Mouse (Mus musculus) heart, postnatal 10 days (tissue): ENCODE measurements around the gene Pkd1l3. TPM values are rescaled to one million over a fixed set of nuclear protein-coding genes. Genes with fewer than 3 reads are reported as not detected.

Experiments used
- DNase-seq, 2 experiments: peaks; one replicate each; pipeline ENCODE4 v3.0.0; 2021
- intact Hi-C: fragments of 180-260 bp; cut with DNase I; formaldehyde crosslinking; loops from one replicate; pipeline ENCODE4 v1.15.1; 2025
- total RNA-seq, 2 experiments: library from RNA; stranded (reverse); gene quantifications; 2 replicates each; pipeline ENCODE4 v1.2.3; 2021

Pkd1l3 gene
- total RNA-seq, 2 experiments from 2014 or later = 0.26 TPM; not detected in 1

- intact Hi-C loops = loop anchor here (5.0 kb wide), 2 partner anchors 84 to 86 kb away; partner anchors contain the start of genes Ap1g1 and Dhodh
- DNase-seq = peak; percentile 98 to 99
Measured at GRCm38 (mm10) chr8:109693146-109693900, 79.0 kb downstream of the Pkd1l3 start, which contains the start of gene Ist1. Gene Ist1, minus strand, starts transcription at chr8:109693260.

GRCm38 (mm10) chr8:109694154-109694553, 79.8 kb downstream of the Pkd1l3 start:
- intact Hi-C loops = loop anchor here (5.0 kb wide), 2 partner anchors 83 to 87 kb away; partner anchors contain the start of genes Ap1g1 and Dhodh

GRCm38 (mm10) chr8:109697754-109698153, 83.4 kb downstream of the Pkd1l3 start:
- DNase-seq = no peak
- intact Hi-C loops = no loop called here

More at GRCm38 (mm10) chr8:109694154-109694553, 79.8 kb downstream of the Pkd1l3 start:
- DNase-seq = no peak

GRCm38 (mm10) chr8:109698477-109698876, 84.2 kb downstream of the Pkd1l3 start:
- DNase-seq = no peak
- intact Hi-C loops = no loop called here

- DNase-seq = no peak
- intact Hi-C loops = loop anchor here (5.0 kb wide), 2 partner anchors 97 to 213 kb away; partner anchors contain the start of gene Dhodh
Measured at GRCm38 (mm10) chr8:109704565-109705319, 90.4 kb downstream of the Pkd1l3 start.

- DNase-seq = peak; percentile 92 to 94
- intact Hi-C loops = loop anchor here (5.0 kb wide), 2 partner anchors 98 to 212 kb away; partner anchors contain the start of gene Dhodh
Measured at GRCm38 (mm10) chr8:109705320-109706075, 91.2 kb downstream of the Pkd1l3 start, which contains the start of gene Zfp821. Gene Zfp821, plus strand, starts transcription at chr8:109705546.

DNA sequence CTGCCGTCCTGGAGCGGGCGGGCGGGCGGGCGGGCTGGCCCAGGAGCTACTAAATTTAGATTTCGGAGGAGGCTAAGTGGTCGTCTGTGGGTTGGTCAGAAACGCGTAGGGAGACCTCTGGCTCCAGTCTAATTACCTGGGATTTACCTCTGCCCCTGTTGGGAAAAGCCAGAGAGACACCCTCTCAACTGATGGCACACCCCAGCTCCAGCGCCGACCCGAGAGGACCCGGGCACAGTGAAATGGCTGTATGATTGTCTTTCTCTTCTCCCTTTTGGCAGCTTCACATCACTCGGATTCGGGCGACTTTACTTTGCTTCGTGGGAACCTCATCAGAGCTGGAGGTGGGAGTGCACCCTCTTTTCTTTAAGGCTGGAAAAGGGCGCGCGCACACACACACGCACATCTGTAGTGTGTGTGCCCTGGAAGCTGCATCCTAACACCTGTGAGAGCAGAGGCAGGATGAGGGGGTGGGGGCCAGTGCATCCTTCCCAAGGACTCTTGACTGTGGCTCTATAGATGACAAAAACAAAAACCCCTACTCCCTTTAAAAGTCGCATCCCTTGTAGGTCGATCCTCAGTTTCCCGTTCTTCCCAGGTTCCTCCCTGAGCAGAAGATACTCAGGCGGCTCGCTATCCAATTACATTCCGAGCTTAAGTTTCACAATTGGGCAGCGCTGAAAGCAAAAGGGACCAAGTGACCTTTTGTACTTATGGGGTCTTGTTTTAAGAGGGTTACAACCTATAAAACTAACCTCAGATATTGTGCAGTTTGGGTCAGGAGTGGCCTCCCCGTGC, 92.0 kb downstream of the Pkd1l3 start:
- intact Hi-C loops = loop anchor here (5.0 kb wide), 2 partner anchors 99 to 211 kb away; partner anchors contain the start of gene Dhodh
- DNase-seq = peak in 1 of 2 experiments; percentile 39

GRCm38 (mm10) chr8:109706874-109707237, 92.5 kb downstream of the Pkd1l3 start:
- peak; percentile 76 to 85 for DNase-seq
- intact Hi-C loops = loop anchor here (5.0 kb wide), 2 partner anchors 100 to 210 kb away; partner anchors contain the start of gene Dhodh

DNA sequence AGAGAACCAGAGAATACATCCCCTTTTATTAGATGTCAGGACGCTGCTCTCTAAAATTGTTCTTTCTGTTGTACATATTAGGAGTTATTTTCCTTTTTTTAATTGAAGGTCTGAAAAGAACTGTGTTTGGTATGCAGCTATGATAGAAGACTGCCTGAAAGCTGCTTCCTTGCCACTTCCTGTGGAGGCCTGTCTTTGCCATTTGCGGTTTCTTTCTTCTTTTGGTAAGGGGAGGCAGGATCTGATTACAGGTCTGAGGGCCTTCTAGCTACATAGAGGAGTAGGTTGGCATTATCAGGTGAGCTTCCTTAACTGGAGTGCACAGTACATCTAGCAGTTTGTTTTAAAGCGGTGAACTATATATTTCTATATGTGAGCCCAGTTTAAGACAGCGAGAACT, 93.6 kb downstream of the Pkd1l3 start:
- intact Hi-C loops = loop anchor here (5.0 kb wide), 2 partner anchors 101 to 209 kb away; partner anchors contain the start of gene Dhodh
- no peak for DNase-seq

DNA sequence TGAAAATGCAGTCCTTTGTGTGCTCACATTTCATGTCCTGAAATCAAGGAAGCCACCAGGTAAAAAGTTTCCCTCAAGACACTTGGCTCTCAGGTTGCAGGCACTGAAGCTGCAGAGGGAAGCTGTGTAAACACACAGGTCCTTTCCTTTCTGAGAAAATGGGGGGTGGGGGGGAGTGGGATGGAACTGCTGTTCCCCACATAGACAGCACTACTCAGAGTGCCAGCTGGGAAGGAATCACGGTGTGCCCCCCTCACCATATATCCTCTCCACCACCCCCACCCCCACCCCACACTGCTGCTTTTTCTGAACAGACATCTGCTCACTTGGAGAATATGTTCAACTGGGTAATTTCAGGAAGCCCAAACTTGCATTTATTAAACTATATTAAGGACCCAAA, 98.2 kb downstream of the Pkd1l3 start:
- intact Hi-C loops = no loop called here
- no peak for DNase-seq

DNA sequence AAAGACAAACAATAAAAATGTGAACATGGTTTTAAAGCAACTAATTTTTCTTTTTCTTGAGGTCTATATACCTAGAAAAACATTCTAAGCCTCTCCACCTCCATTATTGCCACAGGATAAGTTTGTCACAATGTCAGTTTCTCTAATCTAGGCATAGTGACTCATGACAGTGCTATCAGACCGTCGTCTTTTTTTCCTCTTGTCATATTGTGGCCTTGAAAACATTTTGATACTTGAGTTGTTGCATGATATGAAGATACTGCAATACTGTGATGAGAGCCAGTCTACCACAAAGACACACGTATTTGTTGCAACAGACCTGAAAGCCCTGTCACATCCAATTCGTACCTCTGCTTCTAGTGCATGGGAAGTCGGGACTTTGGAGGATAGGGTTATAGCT, 100.6 kb downstream of the Pkd1l3 start:
- intact Hi-C loops = no loop called here
- no peak for DNase-seq

Other genes starting within 250 kb of the Pkd1l3 start
- not detected for gene Pmfbp1, start 120.5 kb upstream of the Pkd1l3 start, total RNA-seq
- gene Dhx38, start 48.7 kb upstream of the Pkd1l3 start, total RNA-seq = 10 to 100 TPM; 18.0 to 18.6 TPM
- gene Txnl4b, start 48.6 kb upstream of the Pkd1l3 start, total RNA-seq = 1 to 10 TPM; 5.3 to 6.9 TPM
- 1 to 10 TPM; 2.6 to 4.5 TPM for gene Hp, start 35.3 kb upstream of the Pkd1l3 start, total RNA-seq
- 10 to 100 TPM; 14.1 to 18.7 TPM for gene Dhodh, start 5.8 kb upstream of the Pkd1l3 start, total RNA-seq
- 10 to 100 TPM; 61.7 to 62.6 TPM for gene Ist1, start 78.7 kb downstream of the Pkd1l3 start, total RNA-seq
- gene Zfp821, start 91.0 kb downstream of the Pkd1l3 start, total RNA-seq = 10 to 100 TPM; 13.1 to 15.2 TPM
- 10 to 100 TPM; 34.7 to 36.7 TPM for gene Atxn1l, start 123.2 kb downstream of the Pkd1l3 start, total RNA-seq
- gene Ap1g1, start 164.0 kb downstream of the Pkd1l3 start, total RNA-seq = 10 to 100 TPM; 53.2 to 53.6 TPM